Mouse (Mus musculus): ENCODE data around the gene Herc3. TPM values are rescaled to one million over a fixed set of nuclear protein-coding genes. Genes with fewer than 3 reads are reported as not detected.
A peak's percentile ranks its signal among the peaks of the same experiment; 100 is the strongest.

The Herc3 gene
- polyA plus RNA-seq, 1 experiment from 2014 or later: 24.9 TPM

- Histone ChIP-seq H3K4me2 (ENCODE audit: low read length) (no peak overlapping the region), H3K27ac (ENCODE audit: low read length) (no peak overlapping the region)
- no peak for ATAC-seq
Measured at GRCm38 (mm10) chr6:58964565-58964964, 133.3 kb downstream of the Herc3 start.

GRCm38 (mm10) chr6:58965071-58965831 is 134.0 kb downstream of the Herc3 start:
- Histone ChIP-seq H3K4me2 (ENCODE audit: low read length) (no peak overlapping the region), H3K4me3 (replicated peaks; ENCODE audit: low read length) (no peak overlapping the region), H3K36me3 (ENCODE audit: control insufficient read depth, insufficient read depth) (no peaks in the 10 kb centered on the region), H3K27me3 (replicated peaks; ENCODE audit: control insufficient read depth, insufficient read depth, low read length) (no peaks in the 10 kb centered on the region), H3K27ac (ENCODE audit: low read length) (no peak overlapping the region), H3K4me1 (replicated peaks; ENCODE audit: control insufficient read depth, insufficient read depth, low read length) (peaks cover 8% of the 10 kb centered on the region; the same call in 1 of the 2 replicates), H3K9me3 (ENCODE audit: control insufficient read depth, low read length) (no peaks in the 10 kb centered on the region), H3K9ac (replicated peaks; ENCODE audit: low read depth, low read length) (no peak overlapping the region)
- peak; percentile 15; the same call in 1 of the 2 replicates for ATAC-seq
- WGBS: 43% methylated on average over 12 of the region's 12 CpGs

More at GRCm38 (mm10) chr6:58964565-58964964, 133.3 kb downstream of the Herc3 start:
- Histone ChIP-seq H3K9me3 (ENCODE audit: control insufficient read depth, low read length) (no peaks in the 10 kb centered on the region), H3K4me1 (replicated peaks; ENCODE audit: control insufficient read depth, insufficient read depth, low read length) (peaks cover 8% of the 10 kb centered on the region; the same call in 1 of the 2 replicates), H3K27me3 (replicated peaks; ENCODE audit: control insufficient read depth, insufficient read depth, low read length) (no peaks in the 10 kb centered on the region), H3K36me3 (ENCODE audit: control insufficient read depth, insufficient read depth) (no peaks in the 10 kb centered on the region), H3K9ac (replicated peaks; ENCODE audit: low read depth, low read length) (no peak overlapping the region), H3K4me3 (replicated peaks; ENCODE audit: low read length) (no peak overlapping the region)

DNA sequence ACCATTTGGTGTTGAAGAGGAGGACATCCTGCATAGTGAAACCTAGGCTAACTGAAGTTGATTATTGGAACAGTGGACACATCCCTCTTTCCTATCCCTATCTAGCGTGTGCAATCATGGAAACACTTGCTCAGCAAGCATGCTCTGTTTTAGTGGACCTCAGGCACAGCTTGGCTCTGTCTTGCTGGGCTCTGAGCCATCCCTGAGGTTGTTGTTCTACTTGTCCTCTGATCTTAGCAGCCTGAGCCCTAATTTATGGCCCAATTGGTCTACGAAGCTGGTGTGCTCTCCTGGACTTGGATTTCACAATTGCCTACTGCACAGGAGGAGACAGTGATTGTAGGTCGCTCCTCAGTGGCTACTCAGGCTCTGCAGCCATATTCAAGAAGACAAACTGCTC is 137.0 kb downstream of the Herc3 start:
- ATAC-seq: no peak
- no peak overlapping the region for H3K4me2 ChIP-seq (ENCODE audit: low read length)
- 88% methylated on average over 3 of the region's 3 CpGs for WGBS

More for the DNA sequence above, 137.0 kb downstream of the Herc3 start:
- H3K9ac ChIP-seq (replicated peaks; ENCODE audit: low read depth, low read length): no peak overlapping the region
- H3K9me3 ChIP-seq (ENCODE audit: control insufficient read depth, low read length): no peaks in the 10 kb centered on the region
- H3K27me3 ChIP-seq (replicated peaks; ENCODE audit: control insufficient read depth, insufficient read depth, low read length): no peaks in the 10 kb centered on the region
- H3K4me1 ChIP-seq (replicated peaks; ENCODE audit: control insufficient read depth, insufficient read depth, low read length): peaks cover 8% of the 10 kb centered on the region; the same call in 1 of the 2 replicates
- no peaks in the 10 kb centered on the region for H3K36me3 ChIP-seq (ENCODE audit: control insufficient read depth, insufficient read depth)
- no peak overlapping the region for H3K27ac ChIP-seq (ENCODE audit: low read length)
- H3K4me3 ChIP-seq (replicated peaks; ENCODE audit: low read length): no peak overlapping the region

Other genes with a start within 250 kb of the Herc3 start
- gene Abcg2, start 246.9 kb upstream of the Herc3 start, polyA plus RNA-seq (2015; fragmentation: Nextera tagmentation; extraction: Ambion mirVana): 33.5 and 36.8 TPM in 2 replicates
- 82.8 and 111 TPM in 2 replicates for gene Nap1l5, start 75.6 kb downstream of the Herc3 start, polyA plus RNA-seq (2015; fragmentation: Nextera tagmentation; extraction: Ambion mirVana)
- 10.4 and 10.6 TPM in 2 replicates for gene Fam13a, start 193.1 kb downstream of the Herc3 start, polyA plus RNA-seq (2015; fragmentation: Nextera tagmentation; extraction: Ambion mirVana)

Measured in forebrain, embryonic 16.5 days (tissue).